Mouse (Mus musculus): ENCODE results near the gene Tspan5. TPM values are rescaled to one million over a fixed set of nuclear protein-coding genes. Genes with fewer than 3 reads are reported as not detected.

The Tspan5 gene
- polyA plus RNA-seq, 1 experiment from 2014 or later: 34.9 TPM

- Histone ChIP-seq H3K36me3 (no peaks in the 10 kb centered on the region), H3K4me1 (peaks cover 17% of the 10 kb centered on the region), H3K4me3 (replicated peaks) (no peak overlapping the region), H3K9ac (no peak overlapping the region), H3K27me3 (replicated peaks) (no peaks in the 10 kb centered on the region), H3K9me3 (no peaks in the 10 kb centered on the region), H3K27ac (no peak overlapping the region), H3K4me2 (no peak overlapping the region)
- 52% methylated on average over 7 of the region's 7 CpGs for WGBS
- ATAC-seq (ENCODE audit: insufficient read depth, low FRiP score, low read depth): no peak
Observed at GRCm38 (mm10) chr3:138775926-138776715, 34.1 kb downstream of the Tspan5 start.

- Histone ChIP-seq H3K36me3 (no peaks in the 10 kb centered on the region), H3K4me3 (replicated peaks) (no peak overlapping the region), H3K9me3 (no peaks in the 10 kb centered on the region), H3K27me3 (replicated peaks) (no peaks in the 10 kb centered on the region), H3K9ac (no peak overlapping the region), H3K4me1 (peaks cover 32% of the 10 kb centered on the region; the same call in 1 of the 2 replicates), H3K4me2 (no peak overlapping the region), H3K27ac (no peak overlapping the region)
- ATAC-seq (ENCODE audit: insufficient read depth, low FRiP score, low read depth): no peak; the same call in 1 of the 2 replicates
- WGBS: 53% methylated on average over 9 of the region's 9 CpGs
Observed at GRCm38 (mm10) chr3:138781492-138781891, 39.5 kb downstream of the Tspan5 start.

- ATAC-seq (ENCODE audit: insufficient read depth, low FRiP score, low read depth): no peak
- Histone ChIP-seq H3K36me3 (no peaks in the 10 kb centered on the region), H3K27me3 (replicated peaks) (no peaks in the 10 kb centered on the region), H3K9ac (no peak overlapping the region), H3K9me3 (no peaks in the 10 kb centered on the region), H3K4me3 (replicated peaks) (no peak overlapping the region), H3K4me2 (no peak overlapping the region), H3K27ac (no peak overlapping the region), H3K4me1 (peaks cover 28% of the 10 kb centered on the region; the same call in 1 of the 2 replicates)
- WGBS: 76% methylated on average over 19 of the region's 19 CpGs
Observed at GRCm38 (mm10) chr3:138783859-138784640, 42.1 kb downstream of the Tspan5 start.

- H3K27me3 ChIP-seq (replicated peaks): no peaks in the 10 kb centered on the region
- peaks cover 23% of the 10 kb centered on the region; the same call in 1 of the 2 replicates for H3K4me1 ChIP-seq
- H3K36me3 ChIP-seq: no peaks in the 10 kb centered on the region
- WGBS: 80% methylated on average over 7 of the region's 7 CpGs
- H3K9ac ChIP-seq: no peak overlapping the region
- H3K4me3 ChIP-seq (replicated peaks): no peak overlapping the region
- H3K4me2 ChIP-seq: no peak overlapping the region
- no peak for ATAC-seq (ENCODE audit: insufficient read depth, low FRiP score, low read depth)
- H3K9me3 ChIP-seq: no peaks in the 10 kb centered on the region
- H3K27ac ChIP-seq: no peak overlapping the region
Observed at GRCm38 (mm10) chr3:138784641-138785025, 42.6 kb downstream of the Tspan5 start.

- Histone ChIP-seq H3K4me1 (peaks cover 10% of the 10 kb centered on the region; the same call in 1 of the 2 replicates), H3K9ac (no peak overlapping the region)
- 86% methylated on average over 18 of the region's 18 CpGs for WGBS
Observed at GRCm38 (mm10) chr3:138787758-138788488, 45.9 kb downstream of the Tspan5 start.

GRCm38 (mm10) chr3:138788489-138788850 is 46.5 kb downstream of the Tspan5 start:
- Histone ChIP-seq H3K4me1 (peaks cover 5% of the 10 kb centered on the region; the same call in 1 of the 2 replicates), H3K4me2 (no peak overlapping the region), H3K36me3 (no peaks in the 10 kb centered on the region), H3K27me3 (replicated peaks) (no peaks in the 10 kb centered on the region), H3K9ac (no peak overlapping the region), H3K4me3 (replicated peaks) (no peak overlapping the region), H3K9me3 (no peaks in the 10 kb centered on the region), H3K27ac (no peak overlapping the region)
- ATAC-seq (ENCODE audit: insufficient read depth, low FRiP score, low read depth): no peak
- 93% methylated on average over 17 of the region's 17 CpGs for WGBS

More at GRCm38 (mm10) chr3:138787758-138788488, 45.9 kb downstream of the Tspan5 start:
- Histone ChIP-seq H3K4me2 (no peak overlapping the region), H3K36me3 (no peaks in the 10 kb centered on the region), H3K4me3 (replicated peaks) (no peak overlapping the region), H3K27ac (no peak overlapping the region), H3K9me3 (no peaks in the 10 kb centered on the region), H3K27me3 (replicated peaks) (no peaks in the 10 kb centered on the region)
- ATAC-seq (ENCODE audit: insufficient read depth, low FRiP score, low read depth): no peak

GRCm38 (mm10) chr3:138789275-138789674 is 47.3 kb downstream of the Tspan5 start:
- ATAC-seq (ENCODE audit: insufficient read depth, low FRiP score, low read depth): no peak
- no peak overlapping the region for H3K27ac ChIP-seq
- WGBS: 75% methylated on average over 5 of the region's 5 CpGs
- no peak overlapping the region for H3K4me3 ChIP-seq (replicated peaks)
- 0 out of 2 replicates have a peak, but pooled peaks cover 3% of the 10 kb centered on the region for H3K4me1 ChIP-seq
- no peak overlapping the region for H3K9ac ChIP-seq
- no peak overlapping the region for H3K4me2 ChIP-seq
- H3K9me3 ChIP-seq: no peaks in the 10 kb centered on the region
- H3K36me3 ChIP-seq: no peaks in the 10 kb centered on the region
- H3K27me3 ChIP-seq (replicated peaks): no peaks in the 10 kb centered on the region

GRCm38 (mm10) chr3:138794533-138794932 is 52.5 kb downstream of the Tspan5 start:
- H3K4me1 ChIP-seq: no peaks in the 10 kb centered on the region
- WGBS: 91% methylated on average over 8 of the region's 8 CpGs
- H3K4me3 ChIP-seq (replicated peaks): no peak overlapping the region
- no peaks in the 10 kb centered on the region for H3K27me3 ChIP-seq (replicated peaks)
- no peak overlapping the region for H3K9ac ChIP-seq
- ATAC-seq (ENCODE audit: insufficient read depth, low FRiP score, low read depth): no peak
- H3K27ac ChIP-seq: no peak overlapping the region
- no peaks in the 10 kb centered on the region for H3K36me3 ChIP-seq
- H3K4me2 ChIP-seq: no peak overlapping the region
- H3K9me3 ChIP-seq: no peaks in the 10 kb centered on the region

GRCm38 (mm10) chr3:138795951-138796350 is 54.0 kb downstream of the Tspan5 start:
- no peak overlapping the region for H3K9ac ChIP-seq
- no peaks in the 10 kb centered on the region for H3K9me3 ChIP-seq
- peaks cover under 1% of the 10 kb centered on the region; the same call in 1 of the 2 replicates for H3K4me1 ChIP-seq
- no peaks in the 10 kb centered on the region for H3K27me3 ChIP-seq (replicated peaks)
- no peak overlapping the region for H3K27ac ChIP-seq
- no peaks in the 10 kb centered on the region for H3K36me3 ChIP-seq
- H3K4me3 ChIP-seq (replicated peaks): no peak overlapping the region
- 87% methylated on average over 7 of the region's 7 CpGs for WGBS
- H3K4me2 ChIP-seq: no peak overlapping the region
- no peak for ATAC-seq (ENCODE audit: insufficient read depth, low FRiP score, low read depth)

GRCm38 (mm10) chr3:138796583-138796982 is 54.6 kb downstream of the Tspan5 start:
- Histone ChIP-seq H3K27ac (no peak overlapping the region), H3K4me3 (replicated peaks) (no peak overlapping the region), H3K4me2 (no peak overlapping the region), H3K9me3 (no peaks in the 10 kb centered on the region), H3K36me3 (no peaks in the 10 kb centered on the region), H3K9ac (no peak overlapping the region), H3K27me3 (replicated peaks) (no peaks in the 10 kb centered on the region), H3K4me1 (peaks cover 7% of the 10 kb centered on the region; the same call in 1 of the 2 replicates)
- 66% methylated on average over 3 of the region's 3 CpGs for WGBS
- ATAC-seq (ENCODE audit: insufficient read depth, low FRiP score, low read depth): no peak

- ATAC-seq (ENCODE audit: insufficient read depth, low FRiP score, low read depth): no peak
- 68% methylated on average over 16 of the region's 16 CpGs for WGBS
Observed at GRCm38 (mm10) chr3:138800664-138801411, 58.8 kb downstream of the Tspan5 start.

More at GRCm38 (mm10) chr3:138800664-138801411, 58.8 kb downstream of the Tspan5 start:
- Histone ChIP-seq H3K27ac (no peak overlapping the region), H3K4me2 (no peak overlapping the region), H3K4me1 (peaks cover 18% of the 10 kb centered on the region; the same call in 1 of the 2 replicates), H3K27me3 (replicated peaks) (no peaks in the 10 kb centered on the region), H3K36me3 (no peaks in the 10 kb centered on the region), H3K9ac (no peak overlapping the region), H3K9me3 (no peaks in the 10 kb centered on the region), H3K4me3 (replicated peaks) (no peak overlapping the region)
